Mouse (Mus musculus) heart, postnatal 0 days (tissue): ENCODE data around the gene Map4k3. TPM values are rescaled to one million over a fixed set of nuclear protein-coding genes. Genes with fewer than 3 reads are reported as not detected.

Source experiments
- ATAC-seq: fragments of 200-750 bp; cut with Nextera tagmentation; 2 replicates; pipeline ENCODE4 v1.8.0; 2017; ENCODE audit warnings: low read depth, moderate number of reproducible peaks, moderate library complexity; ENCODE audit not compliant: insufficient read depth
- DNase-seq: peaks from one replicate; pipeline ENCODE4 v3.0.0-alpha.2; 2016; ENCODE audit warnings: low spot score
- H3K27ac ChIP-seq: fragments of 300-500 bp; sonication (generic); 2 replicates; pipeline ENCODE4 v1.5.1; 2014; ENCODE audit warnings: low read depth, mild to moderate bottlenecking
- H3K27me3 ChIP-seq: fragments of 300-500 bp; sonication (generic); 2 replicates; pipeline ENCODE4 v1.6.1; 2014; ENCODE audit warnings: low read length, mixed read lengths; ENCODE audit not compliant: control insufficient read depth, insufficient read depth
- H3K36me3 ChIP-seq: fragments of 300-500 bp; sonication (generic); replicated peaks from 2 replicates; pipeline ENCODE4 v1.6.1; 2014; ENCODE audit warnings: low read length, mixed read lengths; ENCODE audit not compliant: control insufficient read depth, insufficient read depth
- H3K4me1 ChIP-seq: fragments of 300-500 bp; sonication (generic); 2 replicates; pipeline ENCODE4 v1.6.1; 2014; ENCODE audit warnings: antibody characterized with exemption; ENCODE audit not compliant: control insufficient read depth, insufficient read depth
- H3K4me2 ChIP-seq: fragments of 300-500 bp; sonication (generic); 2 replicates; pipeline ENCODE4 v1.6.1; 2014; ENCODE audit warnings: low read depth, mild to moderate bottlenecking, low read length, moderate library complexity
- H3K4me3 ChIP-seq: fragments of 300-500 bp; sonication (generic); 2 replicates; pipeline ENCODE4 v1.5.1; 2014; ENCODE audit warnings: low read depth, low read length
- H3K9ac ChIP-seq: fragments of 300-500 bp; sonication (generic); replicated peaks from 2 replicates; pipeline ENCODE4 v1.6.1; 2014; ENCODE audit warnings: low read depth, low read length, mixed read lengths
- H3K9me3 ChIP-seq: fragments of 300-500 bp; sonication (generic); replicated peaks from 2 replicates; pipeline ENCODE4 v1.6.1; 2016; ENCODE audit warnings: low read length; ENCODE audit not compliant: control insufficient read depth
- CTCF ChIP-seq: IDR thresholded peaks from 2 replicates; pipeline ENCODE4 v1.5.1; 2016; ENCODE audit warnings: antibody characterized with exemption, control low read depth, low read depth
- EP300 ChIP-seq: IDR thresholded peaks from 2 replicates; pipeline ENCODE4 v1.6.1; 2016; ENCODE audit warnings: antibody characterized with exemption, low read depth
- WGBS: fragments of 180-500 bp; shearing (Covaris S2); extraction: QIAGEN DNeasy Blood & Tissue Kit; methylation state at CpG from one replicate; pipeline ENCODE4 v1.1.7; 2014; 5-methylcytosine and 5-hydroxymethylcytosine counted together
- polyA plus RNA-seq: library from polyadenylated mRNA; unstranded; fragments of >200 nt; fragmentation: Nextera tagmentation; extraction: Ambion mirVana; gene quantifications from 2 replicates; pipeline ENCODE4 v1.2.1, GENCODE M21; 2015
- total RNA-seq: library from RNA; depleted of rRNA; stranded (reverse); fragments of >200 nt; gene quantifications from 2 replicates; pipeline ENCODE4 v1.2.3, GENCODE M21; 2014; ENCODE audit warnings: low replicate concordance; rRNA removed

The Map4k3 gene
- total RNA-seq (38.0 and 44.4 TPM in 2 replicates), polyA plus RNA-seq (14.2 and 16.7 TPM in 2 replicates)

GRCm38 (mm10) chr17:80728062-80728858 lies at the start of gene Map4k3:
Map4k3 (minus strand) TSS chr17:80728485.
- 0 out of 2 replicates have a peak, but pooled peaks cover 4% of the 10 kb centered on the region for H3K36me3 ChIP-seq
- peak within 1 kb of the TSS; percentile 84 for H3K9ac ChIP-seq
- TF ChIP-seq EP300 (no peak), CTCF (no peak)
- peak within 1 kb of the TSS; percentile 73 for H3K4me3 ChIP-seq
- DNase-seq (peak; percentile 83), ATAC-seq (peak; percentile 93)
- H3K4me1 ChIP-seq, result peaks cover 32% of the 10 kb centered on the region
- peak within 1 kb of the TSS; percentile 96 for H3K27ac ChIP-seq
- H3K4me2 ChIP-seq, result peak within 1 kb of the TSS; percentile 86
- H3K9me3 ChIP-seq, result no peaks in the 10 kb centered on the region
- under 1% methylated on average over 59 of the region's 64 CpGs for WGBS
- H3K27me3 ChIP-seq, result no peaks in the 10 kb centered on the region

DNA sequence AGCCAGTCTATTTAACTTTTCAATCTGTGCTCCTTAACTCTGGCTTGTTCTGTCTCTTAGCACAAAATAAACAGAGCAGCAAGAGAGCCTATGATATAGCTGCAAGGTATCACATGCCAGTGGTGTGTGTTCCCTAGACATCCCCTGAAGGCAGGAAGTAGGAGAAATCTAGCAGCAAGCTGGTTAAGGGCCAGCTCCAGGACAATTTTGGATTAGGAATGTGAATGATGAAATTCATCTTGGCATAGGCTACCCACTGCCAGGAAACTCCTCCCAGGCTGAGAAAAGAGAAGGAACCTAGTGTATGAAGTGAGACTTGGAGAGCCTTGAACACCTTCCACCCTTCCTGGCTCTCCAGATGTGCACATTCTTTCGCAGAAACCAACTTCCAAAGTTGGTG lies 49.3 kb upstream of the Map4k3 start:
- Histone ChIP-seq H3K4me1 (0 out of 2 replicates have a peak, but pooled peaks cover 4% of the 10 kb centered on the region), H3K9ac (no peak overlapping the region), H3K27ac (no peak overlapping the region), H3K4me2 (no peak overlapping the region), H3K27me3 (no peaks in the 10 kb centered on the region), H3K4me3 (no peak overlapping the region), H3K36me3 (no peaks in the 10 kb centered on the region), H3K9me3 (no peaks in the 10 kb centered on the region)
- TF ChIP-seq EP300 (no peak), CTCF (no peak)
- no peak for DNase-seq
- ATAC-seq, result no peak
- WGBS, result 76% methylated on average over 1 of the region's 1 CpGs

DNA sequence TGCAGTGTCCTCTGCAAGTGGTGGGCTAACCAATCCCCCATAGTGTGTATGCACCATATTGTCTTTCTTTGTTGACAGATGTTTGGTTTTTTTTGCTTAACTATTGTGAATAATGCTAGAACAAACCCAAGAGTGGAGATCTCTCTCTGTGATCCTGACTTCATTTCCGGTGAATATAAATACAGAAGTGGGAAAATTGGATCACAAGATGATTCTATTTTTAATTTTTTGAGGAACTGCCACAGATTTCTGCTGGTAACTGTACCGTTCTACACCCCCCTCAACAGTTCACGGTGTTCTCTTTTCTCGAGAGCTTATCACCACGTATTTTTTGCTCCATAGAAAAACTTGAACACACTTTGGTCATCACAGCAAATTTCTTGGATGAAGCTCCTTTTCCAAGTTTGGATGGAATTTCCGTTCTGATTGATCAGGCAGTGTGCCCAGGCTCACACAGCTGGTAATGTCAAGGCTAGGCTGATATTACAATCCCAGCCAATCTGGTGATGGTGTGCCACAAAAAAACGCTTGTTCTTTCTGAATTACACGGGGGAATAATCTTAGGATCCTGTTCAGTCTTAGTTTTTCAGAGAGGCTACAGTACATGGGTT lies 47.0 kb upstream of the Map4k3 start:
- 63% methylated on average over 8 of the region's 8 CpGs for WGBS
- Histone ChIP-seq H3K27me3 (no peaks in the 10 kb centered on the region), H3K4me3 (no peak overlapping the region), H3K4me1 (0 out of 2 replicates have a peak, but pooled peaks cover 4% of the 10 kb centered on the region), H3K4me2 (no peak overlapping the region), H3K27ac (peak overlapping the region; percentile 39; the same call in 1 of the 2 replicates), H3K36me3 (no peaks in the 10 kb centered on the region), H3K9ac (no peak overlapping the region), H3K9me3 (no peaks in the 10 kb centered on the region)
- peak; percentile 10 for DNase-seq
- no peak for ATAC-seq
- no peak for TF ChIP-seq CTCF
- TF ChIP-seq EP300, result no peak

- TF ChIP-seq EP300, result no peak
- TF ChIP-seq CTCF, result no peak
- Histone ChIP-seq H3K27me3 (no peaks in the 10 kb centered on the region), H3K4me2 (peak overlapping the region; percentile 14; the same call in 1 of the 2 replicates), H3K36me3 (no peaks in the 10 kb centered on the region), H3K4me1 (0 out of 2 replicates have a peak, but pooled peaks cover 4% of the 10 kb centered on the region), H3K9me3 (peaks cover 3% of the 10 kb centered on the region; the same call in 1 of the 2 replicates), H3K27ac (no peak overlapping the region), H3K4me3 (no peak overlapping the region; the same call in 1 of the 2 replicates), H3K9ac (peak overlapping the region; percentile 44; the same call in 1 of the 2 replicates)
- no peak for ATAC-seq
- WGBS, result 50% methylated on average over 14 of the region's 14 CpGs
- DNase-seq, result no peak
Observed at GRCm38 (mm10) chr17:80772545-80773453, 44.5 kb upstream of the Map4k3 start.

DNA sequence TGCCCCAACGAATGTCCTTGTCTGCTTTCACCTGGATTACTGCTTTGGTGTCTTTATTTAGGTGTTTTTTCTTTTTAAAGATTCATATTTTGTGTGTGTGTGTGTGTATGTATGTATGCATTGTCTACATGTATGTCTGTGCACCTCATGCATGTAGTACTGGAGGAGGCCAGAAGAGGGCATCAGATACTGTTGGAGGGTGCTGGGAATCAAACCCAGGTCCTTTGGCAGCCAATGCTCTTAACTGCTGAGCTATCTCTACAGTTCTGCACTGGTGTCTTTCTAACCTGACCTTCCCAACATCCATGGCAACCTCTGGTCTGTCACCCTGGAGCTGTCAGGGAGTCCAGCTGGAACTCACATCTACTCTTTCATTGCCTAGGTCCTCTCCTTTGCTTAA lies 41.8 kb upstream of the Map4k3 start:
- Histone ChIP-seq H3K27me3 (no peaks in the 10 kb centered on the region), H3K4me1 (0 out of 2 replicates have a peak, but pooled peaks cover 4% of the 10 kb centered on the region), H3K27ac (no peak overlapping the region), H3K9me3 (peaks cover 3% of the 10 kb centered on the region; the same call in 1 of the 2 replicates), H3K36me3 (no peaks in the 10 kb centered on the region), H3K9ac (no peak overlapping the region), H3K4me2 (no peak overlapping the region), H3K4me3 (no peak overlapping the region)
- ATAC-seq (no peak), DNase-seq (no peak)
- whole genome bisulfite sequencing, result 86% methylated on average over 1 of the region's 1 CpGs
- TF ChIP-seq EP300 (no peak), CTCF (no peak)
